Mouse (Mus musculus) brain, embryonic 14.5 days (tissue): Measurements from ENCODE around the gene Klhl9. TPM values are rescaled to one million over a fixed set of nuclear protein-coding genes. Genes with fewer than 3 reads are reported as not detected.
A peak's percentile ranks its signal among the peaks of the same experiment; 100 is the strongest.

Experiments
- DNase-seq: peaks from one replicate; pipeline ENCODE4 v3.0.0-alpha.2; 2011; ENCODE audit warnings: low read depth
- CTCF ChIP-seq: fragments of 200-500 bp; IDR thresholded peaks from 2 replicates; pipeline ENCODE4 v1.5.1; 2012; ENCODE audit warnings: inconsistent platforms, mild to moderate bottlenecking, moderate library complexity, borderline replicate concordance; ENCODE audit not compliant: insufficient read depth, insufficient read length; ENCODE audit errors: extremely low read depth
- POLR2A ChIP-seq: fragments of 200-500 bp; IDR thresholded peaks from 2 replicates; pipeline ENCODE4 v1.6.1; 2012; ENCODE audit warnings: mild to moderate bottlenecking, inconsistent platforms, borderline replicate concordance; ENCODE audit not compliant: poor library complexity, insufficient read depth, insufficient read length, severe bottlenecking; ENCODE audit errors: extremely low read depth
- polyA plus RNA-seq: library from polyadenylated mRNA; depleted of rRNA; stranded (reverse); fragments of >200 nt; gene quantifications from 2 replicates; pipeline ENCODE4 v1.2.3, GENCODE M21; 2012

Gene Klhl9
- polyA plus RNA-seq, 1 experiment: 69.0 TPM

DNA sequence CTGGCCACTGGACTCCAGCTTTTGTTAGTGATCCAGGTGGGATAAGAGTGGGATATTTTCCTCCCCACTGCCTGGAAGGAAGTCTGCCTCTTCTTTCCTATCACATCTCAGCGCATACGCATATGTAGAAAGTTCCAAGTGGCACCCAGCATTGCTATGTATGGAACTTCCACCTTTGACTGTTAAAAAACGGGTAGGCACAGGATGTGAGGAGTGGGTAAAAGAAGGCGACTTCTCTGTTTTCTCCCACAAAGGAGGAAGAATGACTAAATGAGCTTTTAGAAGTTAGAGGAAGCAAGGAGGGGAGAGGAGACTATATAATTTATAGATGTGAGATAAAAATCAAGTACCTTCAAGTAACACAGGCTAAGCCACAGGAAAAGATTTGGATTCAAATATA is 19.2 kb upstream of the Klhl9 start:
- TF ChIP-seq POLR2A (no peak), CTCF (no peak)
- DNase-seq: no peak

DNA sequence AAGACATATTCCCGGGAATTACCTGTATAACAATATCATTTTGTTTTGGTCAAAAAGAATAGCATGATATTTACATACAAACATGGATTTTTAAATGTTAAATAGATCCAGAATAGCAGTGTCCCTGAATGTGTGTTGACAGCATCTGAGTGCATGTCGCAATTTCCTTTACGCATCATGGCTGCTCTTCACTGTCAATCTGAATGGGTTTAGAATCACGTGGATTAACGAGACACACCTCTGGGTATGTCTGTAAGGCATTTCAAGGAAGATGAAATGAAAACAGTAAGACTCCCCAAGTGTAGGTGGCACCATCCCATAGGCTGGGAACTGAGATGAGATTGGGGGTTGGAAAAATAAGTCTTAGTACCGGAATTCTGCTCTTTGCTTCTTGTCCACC is 16.8 kb upstream of the Klhl9 start:
- DNase-seq: no peak
- TF ChIP-seq CTCF: no peak
- no peak for TF ChIP-seq POLR2A

DNA sequence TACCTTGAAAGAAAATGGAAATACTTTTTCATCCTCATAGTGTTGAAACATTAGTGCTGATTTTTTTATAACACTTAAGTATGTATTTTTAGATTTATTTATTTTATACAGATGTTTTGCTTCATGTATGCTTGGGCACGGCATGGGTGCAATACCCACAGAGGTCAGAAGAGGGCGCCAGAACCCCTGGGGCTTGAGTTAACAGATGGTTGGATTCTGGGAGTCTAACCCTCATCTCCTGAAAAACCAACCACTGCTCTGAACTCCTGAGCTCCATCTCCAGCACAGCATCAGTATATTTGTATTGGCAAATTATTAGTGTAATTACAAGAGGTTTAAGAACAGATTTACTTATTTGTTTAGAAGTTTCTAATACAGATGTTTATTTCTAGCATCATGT is 16.2 kb upstream of the Klhl9 start:
- peak; percentile 73 for DNase-seq
- TF ChIP-seq CTCF: peak; percentile 86
- no peak for TF ChIP-seq POLR2A

DNA sequence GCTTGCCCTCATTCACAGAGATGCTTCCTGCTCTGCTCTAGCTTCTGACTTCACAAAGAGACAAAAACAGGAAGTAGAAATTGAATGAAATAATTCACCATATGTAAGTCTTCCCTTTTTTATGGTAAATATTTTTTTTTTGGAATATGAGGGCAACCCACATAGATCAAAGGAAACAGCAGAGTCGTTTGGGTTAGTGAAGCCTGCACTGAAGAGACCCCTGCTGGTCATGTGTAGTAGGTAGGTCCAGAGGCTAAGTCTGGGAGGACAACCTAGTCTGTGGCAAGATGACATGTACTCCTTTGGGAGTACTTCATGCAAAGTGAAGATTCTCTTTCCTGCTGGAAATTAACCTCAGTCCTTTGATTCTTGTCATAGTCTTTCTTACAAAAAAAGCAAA is 5.1 kb upstream of the Klhl9 start:
- no peak for TF ChIP-seq POLR2A
- TF ChIP-seq CTCF: peak; percentile 49; the same call in 1 of the 2 replicates
- DNase-seq: peak; percentile 40

DNA sequence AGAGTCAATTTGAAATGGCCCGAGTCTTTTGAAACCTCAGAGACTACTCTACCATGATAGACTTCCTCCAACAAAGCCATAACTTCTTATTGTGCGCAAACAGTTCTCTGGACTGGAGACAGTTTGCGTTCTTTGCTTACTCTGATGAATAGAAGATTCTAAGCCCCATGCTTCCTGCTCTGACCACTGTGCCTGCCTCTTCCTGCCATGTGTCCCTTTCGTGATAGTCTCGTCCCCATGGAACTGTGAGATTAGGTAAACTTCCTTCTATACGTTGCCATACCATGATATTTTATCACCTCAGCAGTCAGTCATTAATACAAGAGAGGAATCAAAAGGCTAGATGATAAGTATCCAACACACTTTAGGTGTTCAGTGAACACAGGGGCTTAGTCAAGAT is 4.5 kb upstream of the Klhl9 start:
- TF ChIP-seq CTCF: no peak
- TF ChIP-seq POLR2A: no peak
- no peak for DNase-seq

DNA sequence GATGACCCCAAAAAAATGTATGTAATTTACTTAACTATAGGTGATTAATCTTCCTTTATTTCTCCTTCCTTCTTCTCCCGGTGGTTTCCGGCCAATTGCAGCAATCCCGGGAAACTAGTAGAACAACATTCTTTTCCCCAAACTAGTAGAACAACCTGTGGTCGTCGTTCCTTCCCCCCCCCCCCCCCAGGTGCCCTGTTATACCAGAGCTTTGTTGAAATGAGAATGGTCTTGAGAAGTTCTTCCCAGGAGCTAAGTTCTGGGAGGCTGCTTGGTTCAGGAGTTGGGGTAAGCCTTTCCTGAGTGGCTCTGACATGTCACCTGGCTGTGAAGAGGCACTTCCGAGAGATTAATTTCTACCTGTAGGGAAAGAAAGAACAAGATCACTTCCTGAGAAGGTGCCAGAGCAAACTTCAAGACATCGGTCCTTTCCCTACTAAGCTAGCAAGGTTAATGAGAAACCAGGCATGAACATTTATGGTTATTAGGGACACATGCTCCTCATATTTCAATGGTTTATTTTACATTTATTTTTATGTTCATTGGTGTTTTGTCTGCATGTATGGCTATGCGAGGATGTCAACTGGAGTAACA is 1.3 kb upstream of the Klhl9 start:
- TF ChIP-seq POLR2A (no peak), CTCF (no peak)
- DNase-seq: no peak

DNA sequence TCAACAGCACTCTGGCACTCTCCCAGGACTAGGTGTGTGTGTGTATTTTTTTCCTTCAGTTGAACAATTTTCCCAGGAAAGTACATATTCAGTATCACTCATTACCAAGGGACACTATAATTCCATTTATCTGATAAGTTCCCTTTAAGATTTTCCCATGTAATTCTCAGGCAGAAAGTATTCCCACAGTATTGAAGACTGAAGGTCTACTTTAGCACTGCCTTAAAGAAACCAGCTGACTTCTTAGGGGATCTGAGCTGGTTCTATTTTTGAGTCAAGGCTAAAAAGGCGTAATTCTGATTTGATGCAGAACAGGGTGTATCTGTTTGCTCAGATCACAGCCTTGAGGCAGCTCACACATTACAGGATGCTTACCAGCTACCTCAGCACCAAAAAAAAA is 3.5 kb downstream of the Klhl9 start:
- no peak for TF ChIP-seq CTCF
- no peak for DNase-seq

DNA sequence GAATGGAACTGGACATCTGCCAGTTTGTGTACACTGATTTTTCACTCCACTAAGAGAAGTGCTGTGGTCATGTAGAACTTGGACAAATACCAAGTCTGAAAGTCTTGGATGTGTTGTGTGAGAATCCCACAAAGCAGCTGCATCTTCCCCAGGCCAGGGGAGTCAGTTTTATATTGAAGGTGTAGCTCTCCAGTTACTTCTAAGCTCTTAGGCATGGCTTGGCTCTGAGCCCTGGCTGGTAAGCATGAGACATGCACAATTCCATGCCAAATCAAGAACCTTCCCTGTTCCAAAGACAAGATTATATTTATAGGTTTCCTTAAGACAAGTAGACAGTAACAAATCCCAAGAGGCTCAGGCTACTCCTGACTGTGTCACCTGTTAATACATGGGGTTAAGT is 7.2 kb downstream of the Klhl9 start:
- TF ChIP-seq POLR2A: no peak
- TF ChIP-seq CTCF: no peak
- peak; percentile 29 for DNase-seq

DNA sequence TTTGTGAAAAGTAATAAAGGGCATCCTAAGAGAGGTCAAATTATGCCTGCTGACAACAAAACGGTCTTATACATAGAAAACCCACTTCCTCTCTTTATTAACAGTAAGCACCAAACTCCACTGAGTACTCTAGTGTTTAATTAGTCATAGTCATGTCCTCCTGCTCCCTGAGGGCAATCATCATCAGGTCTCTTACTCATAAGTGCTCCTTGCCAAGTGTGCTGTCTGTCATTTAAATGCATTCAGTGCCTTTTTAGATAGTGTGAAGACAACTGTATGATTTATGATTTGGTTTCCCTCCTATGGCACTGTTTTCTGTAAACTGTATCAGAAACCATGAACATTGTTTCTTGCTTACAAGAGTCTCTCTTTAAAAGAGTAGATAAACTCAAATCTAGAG is 8.0 kb downstream of the Klhl9 start:
- TF ChIP-seq POLR2A: no peak
- no peak for TF ChIP-seq CTCF

DNA sequence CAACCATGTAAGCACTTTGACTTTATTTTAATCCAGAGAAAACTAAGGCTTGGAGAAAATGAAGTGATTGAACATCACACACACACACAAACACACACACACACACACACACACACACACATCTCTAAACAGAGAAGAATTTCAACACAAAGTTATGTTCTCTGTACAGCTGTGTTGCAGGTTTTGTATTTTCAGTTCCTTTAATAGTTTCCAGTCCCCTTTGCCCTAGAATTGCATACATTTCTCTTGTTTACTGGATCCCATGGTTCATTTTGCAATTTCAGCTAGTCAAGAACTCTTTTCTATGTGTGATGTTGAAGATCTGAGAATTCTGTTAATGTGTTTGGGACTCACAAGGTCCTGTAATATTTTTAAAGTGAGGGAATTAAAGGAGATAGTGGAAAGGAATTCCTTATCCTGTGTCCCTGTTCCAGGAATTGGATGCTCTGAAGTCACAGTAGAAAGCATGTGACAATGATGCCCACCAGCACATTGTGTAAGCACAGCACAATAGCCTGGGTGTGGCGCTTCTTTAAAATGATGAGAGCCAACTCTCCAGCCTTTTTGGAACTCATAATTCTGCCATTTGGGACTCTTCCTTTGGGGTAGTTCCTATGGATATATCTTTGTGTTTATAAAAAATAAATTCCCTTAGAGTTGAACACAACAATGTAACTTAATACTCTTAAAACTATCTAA is 15.0 kb downstream of the Klhl9 start:
- TF ChIP-seq CTCF: no peak
- TF ChIP-seq POLR2A: no peak
- no peak for DNase-seq

More for the DNA sequence above, 8.0 kb downstream of the Klhl9 start:
- no peak for DNase-seq

DNA sequence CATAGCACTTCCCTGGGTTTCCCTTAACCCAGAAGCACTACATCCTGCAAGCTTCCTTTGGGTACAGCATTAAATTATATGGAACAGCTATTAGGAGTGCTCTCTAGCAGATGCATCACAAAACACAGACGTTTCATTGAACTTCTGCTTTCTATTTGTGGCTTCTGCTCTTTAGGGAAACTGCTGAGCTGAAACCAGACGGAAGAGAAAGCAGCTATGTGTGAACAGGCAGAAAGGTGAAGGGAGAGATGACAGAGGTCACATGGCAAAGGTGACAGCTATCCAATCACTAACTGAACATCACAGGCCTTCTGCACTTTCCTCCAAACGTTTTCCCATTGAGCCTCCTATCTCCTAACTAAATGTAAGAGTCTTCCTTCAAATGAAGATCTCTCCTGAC is 16.3 kb downstream of the Klhl9 start:
- no peak for TF ChIP-seq CTCF
- DNase-seq: no peak

DNA sequence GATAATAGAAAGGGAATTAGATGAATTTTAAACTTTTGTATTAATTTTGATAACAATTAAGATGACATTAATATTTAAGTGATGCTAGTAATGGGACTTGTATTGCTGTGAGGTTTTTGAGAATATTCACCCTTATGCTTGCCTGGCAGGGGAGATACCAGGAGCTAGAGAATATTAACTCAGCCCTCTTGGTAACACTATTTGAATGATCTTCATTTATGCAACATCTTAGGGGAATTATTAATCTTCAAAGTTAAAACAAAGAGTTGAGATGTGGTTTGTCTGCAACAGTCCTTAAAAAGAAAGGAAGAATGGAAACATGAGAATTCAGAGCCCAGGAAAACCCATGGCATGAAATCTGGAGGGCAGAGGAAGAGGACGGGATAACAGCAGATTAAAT is 23.0 kb downstream of the Klhl9 start:
- TF ChIP-seq POLR2A (no peak), CTCF (no peak)
- no peak for DNase-seq
